Mouse (Mus musculus) liver, adult 2 months (tissue): ENCODE data around the gene Bdh1.

Source experiments
- CTCF ChIP-seq: fragments of 200-500 bp; IDR thresholded peaks from 2 replicates; pipeline ENCODE4 v1.5.1; 2011; ENCODE audit warnings: low read depth, low read length, control low read depth
- POLR2A ChIP-seq: fragments of 200-500 bp; IDR thresholded peaks from 2 replicates; pipeline ENCODE4 v1.6.1; 2011; ENCODE audit warnings: low read length, control low read depth; ENCODE audit not compliant: insufficient read depth; ENCODE audit errors: extremely low read depth

DNA sequence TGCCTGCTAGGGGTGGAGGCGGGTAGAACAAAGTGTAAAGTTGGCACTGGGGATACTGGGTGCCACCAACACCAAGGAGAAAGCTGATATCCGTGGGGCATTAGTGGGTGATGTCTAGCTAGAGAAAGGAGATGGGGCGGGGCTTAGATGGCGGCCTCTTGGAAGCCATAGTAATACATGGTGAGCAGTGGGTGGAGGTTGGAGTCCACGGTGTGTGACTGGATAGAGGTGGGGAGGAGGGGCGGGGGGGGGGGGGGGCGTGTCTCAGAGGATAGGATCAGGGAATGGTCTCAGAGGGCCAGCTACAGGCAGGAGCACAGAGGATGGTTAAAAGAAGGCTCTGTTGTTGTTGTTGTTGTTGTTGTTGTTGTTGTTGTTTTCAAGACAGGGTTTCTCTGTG is 30.4 kb downstream of the Bdh1 start:
- TF ChIP-seq POLR2A: no peak
- no peak for TF ChIP-seq CTCF
